Mouse (Mus musculus): ENCODE data around the gene Dpp6.

DNA sequence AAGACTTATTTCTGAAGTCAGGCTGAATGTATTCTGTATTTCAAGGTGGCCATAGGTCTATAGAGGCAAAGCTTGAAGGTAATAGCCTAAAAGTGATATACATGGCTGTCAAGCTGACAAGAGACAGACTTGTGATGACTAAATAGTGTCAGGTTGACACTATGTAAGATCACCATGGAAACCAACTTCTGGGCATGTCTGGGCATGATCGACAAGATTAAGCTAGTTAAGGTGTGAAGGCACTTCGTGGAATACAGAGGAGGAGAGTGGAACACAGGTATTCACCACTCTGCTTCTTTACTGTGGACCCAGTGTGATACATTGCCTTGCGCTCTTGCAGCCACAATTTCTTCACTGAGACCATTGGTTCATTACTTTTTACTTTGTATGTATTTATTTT, 637.4 kb downstream of the Dpp6 start:
- TF ChIP-seq CTCF (IDR thresholded peaks at IDR 0.05; ENCODE audit: low read depth, low read length) (no peak), POLR2AphosphoS5 (IDR thresholded peaks at IDR 0.05; ENCODE audit: insufficient replicate concordance, low read depth, low read length) (no peak), GATA1 (IDR thresholded peaks at IDR 0.05; ENCODE audit: borderline replicate concordance, low read length) (no peak), TAL1 (conservative IDR thresholded peaks at IDR 0.05; ENCODE audit: low read depth, low read length) (no peak)

Measured in G1E (cell line).